Mouse (Mus musculus): Measurements from ENCODE around the gene Jmjd8. TPM values are rescaled to one million over a fixed set of nuclear protein-coding genes. Genes with fewer than 3 reads are reported as not detected.

The Jmjd8 gene
- polyA plus RNA-seq (2015; fragmentation: Nextera tagmentation; extraction: Ambion mirVana) = 48.5 and 49.8 TPM in 2 replicates

- ATAC-seq (ENCODE audit: low FRiP score) = peak; percentile 53
- no peaks in the 10 kb centered on the region for H3K27me3 ChIP-seq (replicated peaks)
- H3K4me3 ChIP-seq (replicated peaks) = peak within 1 kb of the TSS; percentile 65
- H3K27ac ChIP-seq (replicated peaks) = peak within 1 kb of the TSS; percentile 94
- H3K9ac ChIP-seq (replicated peaks) = peak within 1 kb of the TSS; percentile 77
- H3K36me3 ChIP-seq = peaks cover 43% of the 10 kb centered on the region
- no peaks in the 10 kb centered on the region for H3K9me3 ChIP-seq (replicated peaks)
- H3K4me2 ChIP-seq = peak within 1 kb of the TSS; percentile 98
- peaks cover 85% of the 10 kb centered on the region for H3K4me1 ChIP-seq
- WGBS = 2% methylated on average over 32 of the region's 32 CpGs
These were observed at the start of gene Jmjd8 for GRCm38 (mm10) chr17:25828712-25829557. TSS of gene Jmjd8 (plus strand) at chr17:25828867.

DNA sequence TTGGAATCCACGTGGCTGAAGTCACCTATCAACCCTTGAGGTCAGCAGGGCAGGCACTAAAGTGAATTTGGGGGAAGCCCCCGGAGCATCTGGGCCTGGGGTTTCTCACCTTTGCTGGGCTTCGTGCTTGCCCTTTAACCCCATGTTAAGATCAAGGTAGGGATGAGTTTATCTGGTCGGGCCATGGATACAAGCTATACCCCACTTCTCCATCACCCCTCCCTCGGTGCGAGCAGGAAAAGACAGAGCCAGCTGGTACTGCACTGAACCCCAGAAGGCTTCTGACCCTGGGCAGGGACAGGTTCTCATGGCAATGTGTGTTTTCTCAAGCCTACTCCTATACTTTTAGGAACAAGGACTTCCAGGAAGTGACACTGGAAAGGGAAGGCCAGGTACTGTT, 47.3 kb upstream of the Jmjd8 start:
- Histone ChIP-seq H3K4me3 (replicated peaks) (no peak overlapping the region), H3K9ac (replicated peaks) (no peak overlapping the region), H3K9me3 (replicated peaks) (no peaks in the 10 kb centered on the region), H3K4me1 (peaks cover 32% of the 10 kb centered on the region), H3K27ac (replicated peaks) (no peak overlapping the region), H3K27me3 (replicated peaks) (no peaks in the 10 kb centered on the region), H3K36me3 (peaks cover 46% of the 10 kb centered on the region), H3K4me2 (no peak overlapping the region)
- 80% methylated on average over 6 of the region's 6 CpGs for WGBS
- ATAC-seq (ENCODE audit: low FRiP score) = no peak

GRCm38 (mm10) chr17:25783086-25783485, 45.6 kb upstream of the Jmjd8 start:
- H3K4me1 ChIP-seq = peaks cover 32% of the 10 kb centered on the region
- no peak for ATAC-seq (ENCODE audit: low FRiP score)
- 68% methylated on average over 7 of the region's 7 CpGs for WGBS
- H3K36me3 ChIP-seq = peaks cover 51% of the 10 kb centered on the region
- H3K4me2 ChIP-seq = peak overlapping the region; percentile 94
- H3K9ac ChIP-seq (replicated peaks) = 0 out of 2 replicates have a peak overlapping the region, but pooled peaks have one; percentile 2
- no peaks in the 10 kb centered on the region for H3K9me3 ChIP-seq (replicated peaks)
- H3K27ac ChIP-seq (replicated peaks) = peak overlapping the region; percentile 3; the same call in 1 of the 2 replicates
- no peak overlapping the region for H3K4me3 ChIP-seq (replicated peaks)
- no peaks in the 10 kb centered on the region for H3K27me3 ChIP-seq (replicated peaks)

DNA sequence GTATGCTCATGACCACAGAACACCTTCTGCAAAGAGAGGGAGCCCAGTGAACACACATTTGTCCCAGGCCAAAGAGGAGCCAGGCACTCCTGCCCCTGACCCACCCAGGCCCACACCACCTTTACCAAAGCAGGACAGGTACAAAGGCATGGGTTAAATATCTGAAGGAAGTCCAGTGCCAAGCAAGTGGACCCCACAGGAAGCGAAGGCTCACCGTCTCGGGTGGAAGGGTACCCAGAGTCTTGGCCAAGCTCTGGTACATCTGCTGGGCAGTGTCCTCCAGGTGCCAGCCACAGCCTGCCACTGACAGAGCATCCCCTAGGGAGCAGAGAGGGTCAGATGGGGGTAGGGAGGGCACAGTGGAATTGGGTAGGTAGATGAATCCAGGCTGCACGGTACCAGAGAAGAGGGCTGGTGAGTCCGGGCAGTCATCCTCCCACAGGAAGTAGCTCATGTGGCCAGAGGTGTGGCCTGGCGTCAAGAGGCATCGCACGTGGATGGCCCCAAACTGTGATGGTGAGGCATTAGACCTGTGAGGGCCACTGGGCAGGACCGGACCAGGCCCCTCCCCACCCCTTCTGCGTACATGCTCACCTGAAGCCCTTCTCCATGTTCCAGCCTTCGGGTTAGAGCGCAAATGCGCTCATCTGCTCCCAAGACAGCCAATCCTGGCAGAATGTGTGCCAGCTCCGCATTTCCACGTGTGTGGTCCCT, 44.6 kb upstream of the Jmjd8 start:
- WGBS = 84% methylated on average over 15 of the region's 15 CpGs
- peaks cover 35% of the 10 kb centered on the region for H3K4me1 ChIP-seq
- no peaks in the 10 kb centered on the region for H3K27me3 ChIP-seq (replicated peaks)
- peak overlapping the region; percentile 85 for H3K4me3 ChIP-seq (replicated peaks)
- peak overlapping the region; percentile 94 for H3K4me2 ChIP-seq
- no peaks in the 10 kb centered on the region for H3K9me3 ChIP-seq (replicated peaks)
- no peak for ATAC-seq (ENCODE audit: low FRiP score)
- peak overlapping the region; percentile 82 for H3K9ac ChIP-seq (replicated peaks)
- H3K36me3 ChIP-seq = peaks cover 54% of the 10 kb centered on the region
- H3K27ac ChIP-seq (replicated peaks) = peak overlapping the region; percentile 3; the same call in 1 of the 2 replicates

- Histone ChIP-seq H3K36me3 (peaks cover 56% of the 10 kb centered on the region), H3K27ac (replicated peaks) (peak within 1 kb of the TSS; percentile 94), H3K27me3 (replicated peaks) (no peaks in the 10 kb centered on the region), H3K4me2 (peak within 1 kb of the TSS; percentile 94), H3K9me3 (replicated peaks) (no peaks in the 10 kb centered on the region), H3K4me1 (peaks cover 36% of the 10 kb centered on the region), H3K4me3 (replicated peaks) (peak within 1 kb of the TSS; percentile 85), H3K9ac (replicated peaks) (peak within 1 kb of the TSS; percentile 82)
- ATAC-seq (ENCODE audit: low FRiP score) = peak; percentile 73
- 0% methylated on average over 23 of the region's 23 CpGs for WGBS
These were observed 43.4 kb upstream of the Jmjd8 start, which contains the start of gene Haghl for GRCm38 (mm10) chr17:25785281-25785745. TSS of gene Haghl (minus strand) at chr17:25785673.

GRCm38 (mm10) chr17:25786280-25786679, 42.4 kb upstream of the Jmjd8 start, which contains the start of gene Ccdc78:
TSS of gene Ccdc78 (plus strand) at chr17:25786580.
- Histone ChIP-seq H3K36me3 (peaks cover 48% of the 10 kb centered on the region), H3K9me3 (replicated peaks) (no peaks in the 10 kb centered on the region), H3K27ac (replicated peaks) (peak within 1 kb of the TSS; percentile 94), H3K4me3 (replicated peaks) (peak within 1 kb of the TSS; percentile 85), H3K4me2 (peak within 1 kb of the TSS; percentile 94), H3K4me1 (peaks cover 46% of the 10 kb centered on the region), H3K27me3 (replicated peaks) (no peaks in the 10 kb centered on the region), H3K9ac (replicated peaks) (peak within 1 kb of the TSS; percentile 82)
- 81% methylated on average over 3 of the region's 3 CpGs for WGBS
- ATAC-seq (ENCODE audit: low FRiP score) = no peak

GRCm38 (mm10) chr17:25786781-25787504, 41.7 kb upstream of the Jmjd8 start:
- H3K27me3 ChIP-seq (replicated peaks) = no peaks in the 10 kb centered on the region
- H3K9me3 ChIP-seq (replicated peaks) = no peaks in the 10 kb centered on the region
- no peak overlapping the region for H3K9ac ChIP-seq (replicated peaks)
- no peak overlapping the region for H3K4me3 ChIP-seq (replicated peaks)
- no peak overlapping the region for H3K27ac ChIP-seq (replicated peaks)
- H3K36me3 ChIP-seq = peaks cover 42% of the 10 kb centered on the region
- H3K4me1 ChIP-seq = peaks cover 50% of the 10 kb centered on the region
- H3K4me2 ChIP-seq = no peak overlapping the region
- WGBS = 93% methylated on average over 9 of the region's 9 CpGs
- ATAC-seq (ENCODE audit: low FRiP score) = no peak

DNA sequence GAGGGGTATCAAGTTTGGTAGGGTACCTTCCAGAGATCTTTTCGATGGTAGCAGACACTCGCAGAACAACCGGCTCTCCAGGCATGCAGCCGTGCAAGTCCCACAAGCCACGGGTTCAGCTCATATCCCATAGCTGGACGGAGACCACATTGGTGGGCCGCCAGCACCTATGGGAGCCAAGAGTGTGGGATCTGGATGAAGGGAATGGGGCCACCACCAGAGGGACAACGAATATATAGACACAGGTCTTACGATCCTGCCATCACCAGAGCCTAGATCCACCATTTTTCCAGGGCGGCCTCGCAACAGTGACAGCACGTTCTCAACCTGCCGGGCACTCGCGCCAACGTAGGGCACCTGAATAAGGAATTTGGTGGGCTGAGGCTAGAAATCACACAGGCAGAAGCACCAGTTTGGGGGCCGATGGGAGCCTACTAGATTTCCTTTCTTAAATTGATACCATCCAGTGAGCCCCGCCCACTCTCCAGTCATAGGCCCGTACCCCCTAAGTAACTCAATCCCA, 37.3 kb upstream of the Jmjd8 start:
- Histone ChIP-seq H3K4me2 (peak overlapping the region; percentile 96), H3K9ac (replicated peaks) (peak overlapping the region; percentile 77), H3K36me3 (peaks cover 19% of the 10 kb centered on the region), H3K4me1 (peaks cover 57% of the 10 kb centered on the region), H3K4me3 (replicated peaks) (peak overlapping the region; percentile 71), H3K27ac (replicated peaks) (peak overlapping the region; percentile 93), H3K27me3 (replicated peaks) (no peaks in the 10 kb centered on the region), H3K9me3 (replicated peaks) (no peaks in the 10 kb centered on the region)
- WGBS = 30% methylated on average over 19 of the region's 19 CpGs
- ATAC-seq (ENCODE audit: low FRiP score) = peak; percentile 4

- H3K27ac ChIP-seq (replicated peaks) = peak overlapping the region; percentile 93
- ATAC-seq (ENCODE audit: low FRiP score) = peak; percentile 72
- WGBS = under 1% methylated on average over 45 of the region's 45 CpGs
- peaks cover 19% of the 10 kb centered on the region for H3K36me3 ChIP-seq
- H3K4me3 ChIP-seq (replicated peaks) = peak overlapping the region; percentile 71
- H3K4me2 ChIP-seq = peak overlapping the region; percentile 96
- no peaks in the 10 kb centered on the region for H3K27me3 ChIP-seq (replicated peaks)
- no peaks in the 10 kb centered on the region for H3K9me3 ChIP-seq (replicated peaks)
- peaks cover 63% of the 10 kb centered on the region for H3K4me1 ChIP-seq
- H3K9ac ChIP-seq (replicated peaks) = peak overlapping the region; percentile 77
These were observed 36.7 kb upstream of the Jmjd8 start for GRCm38 (mm10) chr17:25791843-25792527.

GRCm38 (mm10) chr17:25792615-25793014, 36.1 kb upstream of the Jmjd8 start, which contains the start of gene Fam173a:
TSS of gene Fam173a (minus strand) at chr17:25792901.
- H3K4me3 ChIP-seq (replicated peaks) = peak within 1 kb of the TSS; percentile 71
- peak within 1 kb of the TSS; percentile 77 for H3K9ac ChIP-seq (replicated peaks)
- under 1% methylated on average over 14 of the region's 14 CpGs for WGBS
- peaks cover 69% of the 10 kb centered on the region for H3K4me1 ChIP-seq
- no peaks in the 10 kb centered on the region for H3K27me3 ChIP-seq (replicated peaks)
- H3K4me2 ChIP-seq = peak within 1 kb of the TSS; percentile 96
- ATAC-seq (ENCODE audit: low FRiP score) = peak; percentile 58
- peak within 1 kb of the TSS; percentile 93 for H3K27ac ChIP-seq (replicated peaks)
- peaks cover 16% of the 10 kb centered on the region for H3K36me3 ChIP-seq
- H3K9me3 ChIP-seq (replicated peaks) = no peaks in the 10 kb centered on the region
